Mouse (Mus musculus): ENCODE measurements around the gene 1110059E24Rik.
"Not testable (repeated sequence)": the region's sequence is repeated elsewhere in the genome, so short reads cannot be mapped to it uniquely, and the experiment has no call there.

Gene 1110059E24Rik

DNA sequence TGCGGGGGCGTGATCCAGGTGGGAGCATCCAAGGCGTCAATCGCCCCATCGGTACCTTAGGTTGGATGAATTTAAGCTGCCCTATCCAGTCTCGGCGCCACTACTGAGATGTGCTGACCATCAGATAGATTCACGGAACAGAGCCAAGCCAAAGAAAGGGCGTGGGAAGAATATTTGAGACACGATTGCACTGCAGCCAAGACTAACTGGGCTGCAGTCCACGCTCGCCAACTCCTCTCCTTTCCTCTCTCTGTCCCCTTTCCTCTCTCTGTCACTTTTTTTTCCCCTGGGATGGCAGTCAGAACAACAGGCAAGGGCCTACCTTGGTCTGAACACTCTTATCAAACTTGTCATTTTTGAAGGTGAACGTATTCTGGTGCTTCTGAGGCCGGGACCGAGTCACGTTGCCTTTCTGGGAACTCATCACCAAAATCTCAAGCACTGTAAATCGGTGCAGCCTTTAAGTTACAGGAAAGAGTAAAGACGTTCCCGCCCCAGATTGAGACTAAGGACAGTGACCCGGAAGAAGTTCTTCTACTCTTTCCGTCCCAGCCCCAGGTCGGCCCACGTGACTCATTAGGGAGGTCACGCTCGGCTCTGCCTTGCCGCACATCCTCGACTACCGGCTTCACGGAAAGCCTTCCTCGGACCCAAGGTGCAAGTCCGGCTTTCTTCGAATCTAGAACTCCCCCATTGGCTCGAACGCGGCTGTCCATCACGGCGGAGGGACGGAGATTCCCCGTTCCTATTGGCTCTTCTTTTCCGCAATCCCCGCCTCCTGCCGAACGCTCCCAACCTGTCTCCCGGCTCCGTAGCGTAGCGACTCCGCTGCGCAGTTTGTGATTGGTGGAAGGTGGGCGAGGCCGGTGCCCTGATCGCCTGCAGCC, at the start of gene 1110059E24Rik:
Gene 1110059E24Rik (minus strand): TSS at position 692 of the 887 bp plus-strand sequence.
- peak; percentile 95 for DNase-seq (ENCODE audit: extremely low spot score, low spot score)

DNA sequence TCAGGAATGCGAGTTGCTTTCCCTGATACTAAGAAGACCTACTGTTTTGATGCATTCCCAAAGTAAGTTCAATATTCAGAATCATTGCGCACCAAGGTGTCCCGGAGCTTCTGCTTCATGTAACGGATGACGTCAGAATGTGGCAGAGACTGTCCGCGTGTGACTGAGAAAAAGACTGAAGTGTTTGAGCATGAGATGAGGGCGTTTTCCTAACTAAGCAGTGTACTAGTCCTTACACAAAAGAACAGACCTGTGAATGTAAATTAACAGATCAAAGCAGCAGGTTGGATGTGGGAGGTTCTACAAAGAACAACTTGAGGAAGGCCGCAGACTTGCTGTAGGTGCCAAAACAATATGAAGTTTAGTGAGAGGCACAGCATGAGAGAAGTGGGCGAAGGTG, 28.2 kb upstream of the 1110059E24Rik start:
- DNase-seq (ENCODE audit: extremely low spot score, low spot score), result no peak

GRCm38 (mm10) chr19:21680091-21680490, 27.3 kb upstream of the 1110059E24Rik start:
- DNase-seq (ENCODE audit: extremely low spot score, low spot score), result no peak

DNA sequence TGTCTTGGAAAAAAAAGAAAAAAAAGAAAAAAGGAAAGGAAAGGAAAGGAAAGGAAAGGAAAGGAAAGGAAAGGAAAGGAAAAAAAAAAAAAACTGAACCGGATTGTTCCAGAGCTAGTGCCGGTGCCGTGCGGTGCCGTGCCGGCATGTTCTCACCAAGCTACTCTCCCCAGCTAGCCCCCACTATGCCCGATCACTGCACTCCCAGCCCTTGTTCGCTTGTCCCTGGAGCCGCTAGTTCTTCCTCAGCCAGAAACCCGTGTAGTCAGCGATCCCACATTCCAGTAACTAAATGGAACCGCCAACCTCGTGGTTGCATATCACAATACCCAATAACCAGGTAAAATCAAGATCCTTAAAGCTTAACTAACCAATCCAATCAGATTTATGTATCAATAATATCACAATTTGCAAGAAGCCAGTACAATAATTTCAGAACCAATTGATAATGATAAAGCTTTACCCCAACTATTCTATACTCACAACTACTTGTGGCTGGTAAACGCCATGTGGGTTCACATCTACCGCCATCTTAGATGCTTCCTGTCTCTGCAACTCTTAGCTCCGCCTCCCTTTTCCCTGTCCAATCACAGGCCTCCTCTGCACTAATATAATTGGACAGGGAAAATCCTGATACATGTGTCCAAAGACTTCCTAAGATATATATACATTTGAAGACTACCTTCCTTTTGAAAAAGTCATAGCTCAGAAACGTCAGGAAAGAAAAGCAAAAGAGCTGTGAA, 21.7 kb upstream of the 1110059E24Rik start:
- no peak for DNase-seq (ENCODE audit: extremely low spot score, low spot score)

DNA sequence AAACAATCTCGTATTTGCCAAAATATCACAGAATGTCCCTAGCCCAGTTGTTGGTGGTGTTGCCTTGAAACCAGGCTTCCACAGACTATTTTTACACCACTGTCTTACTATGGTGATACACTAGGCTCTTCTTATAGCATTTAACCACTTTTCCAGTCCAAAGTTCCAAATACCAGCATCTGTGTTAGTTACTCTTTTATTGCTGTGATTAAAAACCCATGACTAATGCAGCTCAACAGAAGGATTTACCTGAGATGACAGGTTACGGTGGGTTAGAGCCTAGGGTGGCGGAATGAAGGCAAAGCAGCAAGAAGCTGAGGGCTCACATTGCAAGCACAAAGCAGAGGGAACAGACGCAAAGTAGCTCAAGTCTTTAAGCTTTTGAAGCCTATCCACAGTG, 16.9 kb upstream of the 1110059E24Rik start:
- DNase-seq (ENCODE audit: extremely low spot score, low spot score), result no peak

GRCm38 (mm10) chr19:21663756-21664456, 11.1 kb upstream of the 1110059E24Rik start:
- no peak for DNase-seq (ENCODE audit: extremely low spot score, low spot score)

- DNase-seq (ENCODE audit: extremely low spot score, low spot score), result no peak
These were observed 8.0 kb upstream of the 1110059E24Rik start for GRCm38 (mm10) chr19:21660734-21661133.

GRCm38 (mm10) chr19:21654788-21655187, 2.0 kb upstream of the 1110059E24Rik start:
- DNase-seq (ENCODE audit: extremely low spot score, low spot score), result no peak

GRCm38 (mm10) chr19:21653172-21653981, 601 bp upstream of the 1110059E24Rik start, which contains the start of gene Abhd17b:
Gene Abhd17b, plus strand, starts transcription at chr19:21653185.
- DNase-seq (ENCODE audit: extremely low spot score, low spot score), result peak; percentile 68

GRCm38 (mm10) chr19:21651664-21652063, 1.1 kb downstream of the 1110059E24Rik start:
- no peak for DNase-seq (ENCODE audit: extremely low spot score, low spot score)

DNA sequence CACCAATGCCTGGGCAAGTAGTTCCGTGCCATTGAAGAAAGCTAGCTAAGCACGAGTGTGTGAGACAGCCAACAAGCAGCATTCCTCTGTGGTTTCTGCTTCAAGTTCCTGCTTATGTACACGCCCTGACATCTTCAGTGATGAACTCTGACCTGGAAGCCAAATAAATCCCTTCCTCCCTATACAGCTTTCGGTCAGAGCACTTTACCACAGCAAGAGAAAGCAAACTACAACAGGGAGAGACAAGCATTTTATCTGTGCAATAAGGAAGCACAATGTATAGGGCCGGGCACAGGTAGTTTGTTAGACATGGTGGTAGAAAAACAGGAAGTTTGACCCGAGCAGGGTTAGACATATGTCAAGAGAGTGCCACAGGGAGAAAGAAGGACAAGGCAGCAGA, 6.6 kb downstream of the 1110059E24Rik start:
- DNase-seq (ENCODE audit: extremely low spot score, low spot score), result no peak

DNA sequence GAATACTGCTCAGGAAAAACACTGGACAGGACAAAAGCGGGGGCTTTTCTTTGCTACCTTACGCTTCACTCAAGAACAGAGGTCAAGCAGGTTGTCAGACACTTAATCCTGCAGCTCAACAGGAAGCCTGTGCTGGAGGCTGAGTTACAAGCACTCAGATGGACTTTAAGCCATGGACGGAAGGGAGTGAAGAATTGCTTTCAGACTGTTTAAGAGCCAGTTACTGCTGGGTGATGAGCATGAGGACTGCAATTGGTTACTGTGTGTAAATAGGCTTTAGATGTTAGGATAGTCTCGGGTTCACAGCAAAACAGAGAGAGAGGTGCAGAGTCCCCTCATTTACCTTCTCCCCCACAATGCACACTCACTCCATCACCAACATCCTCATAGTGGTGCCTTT, 7.5 kb downstream of the 1110059E24Rik start:
- no peak for DNase-seq (ENCODE audit: extremely low spot score, low spot score)

DNA sequence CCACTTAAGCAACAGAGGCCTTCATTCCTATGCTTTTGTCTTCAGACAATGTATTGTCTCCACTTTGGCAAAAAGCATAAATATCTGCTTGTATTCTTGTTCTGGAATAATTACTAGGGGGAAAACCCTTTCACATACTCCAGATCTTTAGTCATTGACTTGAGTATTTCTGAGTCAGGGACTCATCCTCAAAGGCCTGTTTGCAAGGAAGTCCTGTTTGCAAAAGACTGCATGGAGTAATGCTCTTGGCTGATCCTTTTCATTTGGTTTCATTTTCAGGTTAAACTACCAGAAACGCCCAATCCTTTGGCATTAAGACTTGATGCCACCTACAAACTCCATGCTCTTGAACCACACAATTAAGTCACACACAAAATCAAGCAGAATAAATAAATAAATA, 8.8 kb downstream of the 1110059E24Rik start:
- DNase-seq (ENCODE audit: extremely low spot score, low spot score), result no peak

- no peak for DNase-seq (ENCODE audit: extremely low spot score, low spot score)
These were observed 15.1 kb downstream of the 1110059E24Rik start for GRCm38 (mm10) chr19:21637672-21638071.

DNA sequence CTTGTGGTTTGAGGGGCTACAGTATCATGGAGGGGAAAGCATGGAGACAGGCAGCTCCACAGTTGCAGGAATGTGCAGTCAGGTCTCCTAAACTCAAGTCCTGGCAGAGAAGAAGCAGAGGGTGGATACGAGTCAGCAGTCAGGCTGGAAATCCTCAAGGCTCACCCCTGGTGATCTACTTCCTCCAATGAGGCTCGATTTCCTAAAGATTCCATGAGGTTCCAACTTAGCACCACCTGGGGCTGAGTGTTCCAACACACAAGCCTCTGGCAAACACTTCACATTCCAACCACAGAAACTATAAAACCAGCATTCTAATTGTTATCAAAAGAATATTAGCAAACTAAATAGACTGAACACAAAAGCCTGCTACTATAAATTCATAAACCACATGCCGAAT, 15.9 kb downstream of the 1110059E24Rik start:
- no peak for DNase-seq (ENCODE audit: extremely low spot score, low spot score)

DNA sequence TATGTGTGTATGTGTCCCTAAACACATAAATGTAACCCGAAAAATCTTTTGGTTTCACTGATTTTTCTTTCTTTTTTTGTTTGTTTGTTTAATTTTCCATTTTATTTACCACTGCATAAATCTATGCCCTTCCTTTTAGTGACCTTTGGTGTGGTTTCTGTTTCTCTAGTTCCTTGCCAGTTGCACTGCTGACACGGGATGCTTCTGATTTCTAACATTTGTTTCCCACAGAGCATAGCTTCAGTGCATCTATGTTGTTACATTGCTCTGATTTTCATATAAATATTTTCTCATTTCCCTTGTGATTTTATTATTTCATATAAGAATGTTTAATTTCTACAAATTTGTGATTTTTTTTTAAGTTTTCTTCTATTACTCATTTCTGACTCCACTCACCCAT, 17.4 kb downstream of the 1110059E24Rik start:
- DNase-seq (ENCODE audit: extremely low spot score, low spot score), result no peak

DNA sequence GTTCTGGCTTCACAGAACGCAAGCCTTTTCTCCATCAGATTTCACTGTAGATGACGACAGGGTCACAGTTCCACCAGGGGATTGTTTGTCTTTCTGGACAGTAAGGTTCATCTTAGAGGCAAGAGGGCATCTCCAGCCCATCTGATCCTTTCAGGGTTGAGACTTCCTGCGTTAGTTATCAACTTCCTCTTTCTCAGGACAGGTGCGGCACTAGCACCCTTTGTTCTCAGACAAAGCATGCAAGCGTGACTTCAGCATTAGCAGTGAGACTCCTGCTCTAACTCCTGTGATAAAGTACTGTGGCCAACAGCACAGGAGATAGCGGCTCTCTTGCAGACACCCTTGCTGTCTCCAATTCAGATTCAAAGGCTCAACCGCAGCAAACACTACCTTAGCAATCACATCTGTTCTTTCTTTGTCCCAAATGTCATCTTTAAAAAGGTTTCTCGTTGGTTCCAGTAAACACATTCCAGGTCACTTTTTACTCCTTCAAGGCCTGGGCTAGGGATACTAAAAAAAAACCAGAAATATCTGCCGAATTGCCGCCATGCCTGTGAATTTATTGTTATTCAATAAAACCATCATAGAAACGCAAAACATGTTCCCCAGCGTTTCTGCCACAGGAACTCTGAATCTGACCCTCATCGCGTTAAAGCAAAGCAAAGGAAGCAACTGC, 22.0 kb downstream of the 1110059E24Rik start:
- no peak for DNase-seq (ENCODE audit: extremely low spot score, low spot score)

DNA sequence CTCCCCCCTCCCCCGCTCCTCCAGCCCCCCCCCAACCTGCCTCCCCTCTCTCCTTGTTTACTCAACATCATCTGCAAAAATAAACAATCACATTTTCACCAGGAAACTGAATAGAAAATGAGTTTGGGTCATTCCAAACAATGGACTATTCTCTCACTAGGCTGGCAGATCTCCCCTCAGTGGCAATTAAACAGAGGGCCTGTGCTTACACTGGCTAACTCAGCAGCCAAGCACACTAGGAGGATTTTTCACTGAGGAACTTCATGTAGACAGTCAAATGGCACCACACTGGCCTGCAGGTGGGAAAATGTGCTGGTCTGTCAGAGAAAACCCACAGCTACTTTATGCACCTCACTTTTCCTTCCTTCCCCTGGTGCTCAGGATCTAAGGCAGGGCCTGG, 23.3 kb downstream of the 1110059E24Rik start:
- DNase-seq (ENCODE audit: extremely low spot score, low spot score), result no peak

GRCm38 (mm10) chr19:21629030-21629429, 23.7 kb downstream of the 1110059E24Rik start:
- DNase-seq (ENCODE audit: extremely low spot score, low spot score), result no peak

DNA sequence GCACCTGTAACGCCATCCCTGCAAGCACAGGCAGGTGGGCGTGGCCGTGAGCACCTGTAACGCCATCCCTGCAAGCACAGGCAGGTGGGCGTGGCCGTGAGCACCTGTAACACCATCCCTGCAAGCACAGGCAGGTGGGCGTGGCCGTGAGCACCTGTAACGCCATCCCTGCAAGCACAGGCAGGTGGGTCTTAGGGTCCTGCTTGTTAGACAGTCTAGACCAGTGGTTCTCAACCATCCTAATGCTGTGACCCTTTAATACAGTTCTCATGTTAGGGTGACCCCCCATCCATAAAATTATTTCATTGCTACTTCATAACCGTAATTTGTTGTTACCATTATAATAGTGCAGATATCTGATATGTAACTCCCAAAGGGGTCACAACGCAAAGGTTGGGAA, 24.3 kb downstream of the 1110059E24Rik start:
- DNase-seq (ENCODE audit: extremely low spot score, low spot score), result not testable (repeated sequence)

All from neural tube, embryonic 10.5 days (tissue).